Mouse (Mus musculus): ENCODE measurements around the gene Arsg. TPM values are rescaled to one million over a fixed set of nuclear protein-coding genes. Genes with fewer than 3 reads are reported as not detected.
"Not testable (repeated sequence)": the region's sequence is repeated elsewhere in the genome, so short reads cannot be mapped to it uniquely, and the experiment has no call there.

The Arsg gene
- polyA plus RNA-seq, 1 experiment from 2014 or later: 9.9 TPM

GRCm38 (mm10) chr11:109612871-109613529, 139.8 kb downstream of the Arsg start:
- Histone ChIP-seq H3K9me3 (replicated peaks; ENCODE audit: low read length) (no peaks in the 10 kb centered on the region), H3K4me2 (ENCODE audit: low read length) (no peak overlapping the region), H3K9ac (ENCODE audit: low read depth, low read length) (no peak overlapping the region), H3K4me1 (replicated peaks; ENCODE audit: insufficient read depth, low read length) (peaks cover 8% of the 10 kb centered on the region), H3K36me3 (ENCODE audit: insufficient read depth, low read length) (no peaks in the 10 kb centered on the region), H3K4me3 (replicated peaks; ENCODE audit: low read depth, low read length) (no peak overlapping the region), H3K27me3 (ENCODE audit: insufficient read depth, low read length) (no peaks in the 10 kb centered on the region), H3K27ac (no peak overlapping the region)
- WGBS: 67% methylated on average over 7 of the region's 7 CpGs
- DNase-seq (ENCODE audit: low spot score): no peak
- TF ChIP-seq CTCF (IDR thresholded peaks at IDR 0.05; ENCODE audit: low read depth): no peak
- no peak for ATAC-seq (replicated peaks; ENCODE audit: low FRiP score, low read depth)

- no peak for DNase-seq (ENCODE audit: low spot score)
Measured at GRCm38 (mm10) chr11:109615286-109615685, 142.1 kb downstream of the Arsg start.

GRCm38 (mm10) chr11:109616352-109616751, 143.2 kb downstream of the Arsg start:
- 70% methylated on average over 4 of the region's 4 CpGs for WGBS
- H3K27me3 ChIP-seq (ENCODE audit: insufficient read depth, low read length): no peaks in the 10 kb centered on the region
- TF ChIP-seq CTCF (IDR thresholded peaks at IDR 0.05; ENCODE audit: low read depth): no peak
- no peak for DNase-seq (ENCODE audit: low spot score)
- H3K36me3 ChIP-seq (ENCODE audit: insufficient read depth, low read length): no peaks in the 10 kb centered on the region
- H3K4me2 ChIP-seq (ENCODE audit: low read length): no peak overlapping the region
- no peak overlapping the region for H3K9ac ChIP-seq (ENCODE audit: low read depth, low read length)
- no peak overlapping the region for H3K4me3 ChIP-seq (replicated peaks; ENCODE audit: low read depth, low read length)
- peak overlapping the region; percentile 40; the same call in 1 of the 2 replicates for H3K27ac ChIP-seq
- no peak for ATAC-seq (replicated peaks; ENCODE audit: low FRiP score, low read depth)
- H3K9me3 ChIP-seq (replicated peaks; ENCODE audit: low read length): no peaks in the 10 kb centered on the region
- no peaks in the 10 kb centered on the region; the same call in 1 of the 2 replicates for H3K4me1 ChIP-seq (replicated peaks; ENCODE audit: insufficient read depth, low read length)

More at GRCm38 (mm10) chr11:109615286-109615685, 142.1 kb downstream of the Arsg start:
- Histone ChIP-seq H3K9me3 (replicated peaks; ENCODE audit: low read length) (no peaks in the 10 kb centered on the region), H3K4me2 (ENCODE audit: low read length) (no peak overlapping the region), H3K27me3 (ENCODE audit: insufficient read depth, low read length) (no peaks in the 10 kb centered on the region), H3K9ac (ENCODE audit: low read depth, low read length) (no peak overlapping the region), H3K4me1 (replicated peaks; ENCODE audit: insufficient read depth, low read length) (no peaks in the 10 kb centered on the region; the same call in 1 of the 2 replicates), H3K4me3 (replicated peaks; ENCODE audit: low read depth, low read length) (no peak overlapping the region), H3K27ac (no peak overlapping the region), H3K36me3 (ENCODE audit: insufficient read depth, low read length) (no peaks in the 10 kb centered on the region)
- no peak for ATAC-seq (replicated peaks; ENCODE audit: low FRiP score, low read depth)
- no peak for TF ChIP-seq CTCF (IDR thresholded peaks at IDR 0.05; ENCODE audit: low read depth)
- WGBS: 69% methylated on average over 9 of the region's 9 CpGs

GRCm38 (mm10) chr11:109616766-109617165, 143.6 kb downstream of the Arsg start:
- Histone ChIP-seq H3K36me3 (ENCODE audit: insufficient read depth, low read length) (no peaks in the 10 kb centered on the region), H3K27ac (peak overlapping the region; percentile 40), H3K4me3 (replicated peaks; ENCODE audit: low read depth, low read length) (no peak overlapping the region), H3K4me1 (replicated peaks; ENCODE audit: insufficient read depth, low read length) (no peaks in the 10 kb centered on the region; the same call in 1 of the 2 replicates), H3K4me2 (ENCODE audit: low read length) (no peak overlapping the region), H3K9me3 (replicated peaks; ENCODE audit: low read length) (no peaks in the 10 kb centered on the region), H3K27me3 (ENCODE audit: insufficient read depth, low read length) (no peaks in the 10 kb centered on the region), H3K9ac (ENCODE audit: low read depth, low read length) (no peak overlapping the region)
- TF ChIP-seq CTCF (IDR thresholded peaks at IDR 0.05; ENCODE audit: low read depth): no peak
- peak; percentile 54 for DNase-seq (ENCODE audit: low spot score)
- 42% methylated on average over 4 of the region's 4 CpGs for WGBS
- no peak for ATAC-seq (replicated peaks; ENCODE audit: low FRiP score, low read depth)

- H3K4me2 ChIP-seq (ENCODE audit: low read length); H3K9ac ChIP-seq (ENCODE audit: low read depth, low read length); H3K36me3 ChIP-seq (ENCODE audit: insufficient read depth, low read length); H3K27ac ChIP-seq; H3K27me3 ChIP-seq (ENCODE audit: insufficient read depth, low read length); ATAC-seq (replicated peaks; ENCODE audit: low FRiP score, low read depth); H3K4me3 ChIP-seq (replicated peaks; ENCODE audit: low read depth, low read length); H3K4me1 ChIP-seq (replicated peaks; ENCODE audit: insufficient read depth, low read length); H3K9me3 ChIP-seq (replicated peaks; ENCODE audit: low read length): not testable (repeated sequence)
- peak; percentile 72 for TF ChIP-seq CTCF (IDR thresholded peaks at IDR 0.05; ENCODE audit: low read depth)
- peak; percentile 62 for DNase-seq (ENCODE audit: low spot score)
- 43% methylated on average over 8 of the region's 8 CpGs for WGBS
Measured at GRCm38 (mm10) chr11:109619055-109619454, 145.9 kb downstream of the Arsg start.

- 66% methylated on average over 6 of the region's 6 CpGs for WGBS
- no peak overlapping the region for H3K4me3 ChIP-seq (replicated peaks; ENCODE audit: low read depth, low read length)
- peaks cover 7% of the 10 kb centered on the region; the same call in 1 of the 2 replicates for H3K4me1 ChIP-seq (replicated peaks; ENCODE audit: insufficient read depth, low read length)
- no peaks in the 10 kb centered on the region for H3K27me3 ChIP-seq (ENCODE audit: insufficient read depth, low read length)
- H3K4me2 ChIP-seq (ENCODE audit: low read length): no peak overlapping the region
- no peak for DNase-seq (ENCODE audit: low spot score)
- ATAC-seq (replicated peaks; ENCODE audit: low FRiP score, low read depth): no peak
- H3K9ac ChIP-seq (ENCODE audit: low read depth, low read length): no peak overlapping the region
- no peak overlapping the region for H3K27ac ChIP-seq
- H3K9me3 ChIP-seq (replicated peaks; ENCODE audit: low read length): no peaks in the 10 kb centered on the region
- no peak for TF ChIP-seq CTCF (IDR thresholded peaks at IDR 0.05; ENCODE audit: low read depth)
- H3K36me3 ChIP-seq (ENCODE audit: insufficient read depth, low read length): no peaks in the 10 kb centered on the region
Measured at GRCm38 (mm10) chr11:109620356-109620755, 147.2 kb downstream of the Arsg start.
